Mouse (Mus musculus) frontal cortex, adult 2 months (tissue): ENCODE measurements around the gene Srgn. TPM values are rescaled to one million over a fixed set of nuclear protein-coding genes. Genes with fewer than 3 reads are reported as not detected.
"Not testable (repeated sequence)": the region's sequence is repeated elsewhere in the genome, so short reads cannot be mapped to it uniquely, and the experiment has no call there.

Experiments used
- DNase-seq, 2 experiments: peaks; one replicate each; pipeline ENCODE4 v3.0.0; 2022; ENCODE audit warnings: low spot score in 1 of 2; ENCODE audit errors: extremely low spot score in 1 of 2
- polyA plus RNA-seq: library from polyadenylated mRNA; depleted of rRNA; stranded (reverse); fragments of >200 nt; gene quantifications from 2 replicates; pipeline ENCODE4 v1.2.3, GENCODE M21; 2012

The Srgn gene
- polyA plus RNA-seq, 1 experiment, result 15.3 TPM

GRCm38 (mm10) chr10:62522346-62522950, 4.8 kb downstream of the Srgn start:
- DNase-seq, result no peak

DNA sequence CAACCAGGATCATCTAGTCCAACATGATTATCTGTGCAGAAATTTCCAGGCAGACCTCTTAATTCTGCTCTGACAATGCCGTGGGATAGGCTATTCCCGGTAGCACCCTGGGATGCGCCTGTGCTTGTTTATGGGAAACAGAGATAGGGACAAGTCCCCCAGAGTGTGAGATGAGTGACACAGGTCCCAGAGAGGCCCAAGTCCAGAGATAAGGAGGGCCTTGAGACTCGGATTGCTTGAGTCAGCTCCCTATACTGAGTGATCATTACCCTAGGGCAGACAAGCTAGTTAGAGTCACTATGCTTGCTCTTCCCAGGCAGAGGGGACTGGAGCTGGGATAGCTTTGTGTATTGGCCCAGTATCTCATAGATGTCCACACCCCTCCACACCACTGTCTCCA, 5.5 kb downstream of the Srgn start:
- DNase-seq, result no peak

DNA sequence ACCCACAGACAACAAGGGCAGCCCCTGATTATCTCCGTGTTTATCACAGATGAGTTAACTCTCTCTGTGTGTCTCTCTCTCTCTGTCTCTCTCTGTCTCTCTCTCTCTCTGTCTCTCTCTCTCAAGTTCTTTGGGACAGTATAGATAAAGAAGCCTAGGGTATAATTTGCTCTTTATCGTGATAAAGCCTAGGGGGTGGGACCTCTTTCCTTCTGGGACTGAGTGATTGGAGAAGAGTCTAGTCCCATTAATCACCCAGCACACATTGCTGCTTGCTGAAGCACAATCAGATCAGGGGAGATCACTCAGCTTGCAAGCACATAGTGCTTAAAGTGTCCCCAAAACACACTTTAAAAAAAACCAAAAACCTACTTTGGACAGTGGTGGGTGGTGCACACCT, 6.3 kb downstream of the Srgn start:
- no peak for DNase-seq

GRCm38 (mm10) chr10:62517511-62517910, 9.7 kb downstream of the Srgn start:
- DNase-seq, result no peak

- DNase-seq, result no peak
Measured at GRCm38 (mm10) chr10:62512855-62513254, 14.4 kb downstream of the Srgn start.

GRCm38 (mm10) chr10:62511528-62511927, 15.7 kb downstream of the Srgn start:
- DNase-seq, result no peak

DNA sequence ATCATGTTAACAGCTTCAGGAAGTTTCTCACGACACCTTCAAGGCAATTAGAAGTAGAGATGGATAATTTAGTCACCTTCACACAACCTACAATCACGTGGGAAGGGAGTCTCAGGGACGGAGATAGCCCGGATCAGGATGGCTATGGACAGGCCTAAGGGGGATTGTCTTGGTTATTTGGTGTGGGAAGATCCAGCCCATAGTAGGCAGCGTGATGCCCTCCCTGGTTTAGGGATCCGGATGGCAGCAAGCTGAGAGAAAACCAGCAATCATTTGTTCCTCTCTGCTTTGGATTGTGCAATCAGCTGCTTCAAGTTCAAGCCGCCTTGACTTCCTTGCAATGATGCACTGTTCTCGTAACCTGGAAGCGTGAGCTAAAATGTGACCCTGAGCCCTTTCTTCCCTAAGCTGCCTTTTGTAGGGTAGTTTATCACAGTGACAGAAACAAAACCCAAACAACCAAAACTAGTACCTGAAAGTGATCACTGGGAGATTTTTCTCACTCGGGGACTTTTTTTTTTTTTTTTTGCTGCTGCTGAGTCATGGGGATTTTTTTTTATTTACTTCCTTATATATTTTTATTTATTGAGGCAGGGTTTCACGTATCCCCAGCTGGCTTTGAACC, 18.1 kb downstream of the Srgn start:
- DNase-seq, result no peak

- DNase-seq, result no peak
Measured at GRCm38 (mm10) chr10:62508459-62508858, 18.8 kb downstream of the Srgn start.

DNA sequence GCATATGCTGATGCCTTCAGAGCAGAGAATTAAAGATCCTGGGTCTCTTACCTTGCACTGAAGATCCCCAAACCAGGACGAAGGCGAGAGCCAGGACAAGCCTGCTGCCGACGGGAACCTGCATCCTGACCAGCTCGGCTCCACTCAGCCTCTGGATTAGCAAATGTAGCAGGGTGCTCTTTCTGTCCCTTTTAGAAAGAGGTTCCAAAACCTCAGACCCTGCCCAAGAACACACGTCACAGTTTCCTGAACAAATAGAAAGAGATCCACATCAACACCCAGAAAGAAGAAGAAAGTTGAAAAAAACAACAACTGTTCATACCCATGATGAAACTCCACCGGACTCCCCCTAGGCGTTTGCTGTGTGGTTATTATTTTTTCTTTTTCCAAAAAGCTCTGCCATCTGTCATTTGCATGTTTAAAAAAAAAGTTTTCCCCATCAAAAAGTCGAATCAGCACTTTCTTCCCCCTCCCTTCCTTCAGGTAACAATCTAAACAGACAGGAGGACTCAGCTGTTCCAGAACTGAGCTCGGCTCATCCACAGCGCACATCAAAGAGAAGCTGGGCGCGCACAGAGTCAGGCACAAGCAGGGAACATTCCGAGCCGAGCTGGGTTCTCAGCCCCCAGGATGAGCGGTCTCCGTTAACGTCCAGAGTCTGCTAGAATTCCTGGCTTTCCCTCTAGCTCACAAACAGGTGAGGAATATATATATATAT, 19.5 kb downstream of the Srgn start:
- no peak for DNase-seq

GRCm38 (mm10) chr10:62507071-62507470, 20.2 kb downstream of the Srgn start:
- DNase-seq, result no peak

GRCm38 (mm10) chr10:62506019-62506556, 21.2 kb downstream of the Srgn start:
- no peak for DNase-seq

- no peak for DNase-seq
Measured at GRCm38 (mm10) chr10:62505224-62505983, 21.8 kb downstream of the Srgn start.

GRCm38 (mm10) chr10:62503836-62504628, 23.2 kb downstream of the Srgn start:
- DNase-seq, result no peak

- no peak for DNase-seq
Measured at GRCm38 (mm10) chr10:62503353-62503752, 23.9 kb downstream of the Srgn start.

DNA sequence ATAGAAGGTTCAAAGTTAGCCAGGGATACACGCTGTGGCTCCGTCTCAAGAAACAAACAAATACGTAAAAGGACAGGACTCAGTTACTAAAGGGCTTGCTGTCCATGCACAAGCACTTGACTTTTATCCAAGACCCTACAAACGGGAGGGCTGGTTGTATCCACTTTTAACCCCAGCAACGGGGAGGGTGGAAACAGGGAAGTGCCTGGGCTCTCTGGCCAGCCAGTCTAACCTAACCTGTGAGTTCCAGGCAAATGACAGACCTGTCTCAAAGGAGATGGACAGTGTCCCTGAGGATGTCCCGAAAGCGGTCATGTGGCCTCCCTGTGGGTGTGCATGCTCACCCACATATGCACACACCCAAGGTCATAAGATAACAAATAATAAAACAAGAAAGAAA, 25.3 kb downstream of the Srgn start:
- no peak for DNase-seq

DNA sequence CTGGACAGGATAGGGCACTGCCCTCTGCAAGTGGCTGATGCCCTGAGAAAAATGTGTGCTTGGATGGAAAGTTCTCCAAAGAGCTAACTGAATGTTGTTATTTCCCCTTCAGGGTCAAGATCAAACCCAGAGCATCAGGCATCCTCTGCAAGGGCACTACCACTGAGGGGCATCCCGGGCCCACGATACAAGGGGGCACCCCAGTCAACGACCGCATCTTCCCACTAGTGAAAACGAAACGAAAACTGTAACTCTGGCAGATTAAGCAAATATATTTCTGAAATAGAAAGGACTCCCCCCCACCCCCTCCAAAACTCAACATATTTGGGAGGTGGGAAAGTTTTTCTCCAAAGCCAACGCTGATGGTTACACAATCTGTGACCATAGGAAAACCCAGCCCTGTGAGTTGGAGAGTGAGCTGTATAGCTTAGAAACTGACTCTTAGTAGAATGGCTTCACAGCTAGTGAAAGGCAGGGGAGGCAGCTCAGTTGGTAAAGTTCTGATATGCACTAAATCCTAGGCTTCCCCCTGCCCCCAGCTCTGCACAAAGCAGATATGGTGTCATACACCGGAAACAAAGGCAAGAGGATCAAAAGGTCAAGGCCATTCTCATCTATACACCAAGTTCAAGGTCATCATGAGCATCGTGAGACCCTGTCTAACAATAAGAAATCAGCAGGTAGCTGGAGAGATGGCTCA, 26.2 kb downstream of the Srgn start:
- no peak for DNase-seq

DNA sequence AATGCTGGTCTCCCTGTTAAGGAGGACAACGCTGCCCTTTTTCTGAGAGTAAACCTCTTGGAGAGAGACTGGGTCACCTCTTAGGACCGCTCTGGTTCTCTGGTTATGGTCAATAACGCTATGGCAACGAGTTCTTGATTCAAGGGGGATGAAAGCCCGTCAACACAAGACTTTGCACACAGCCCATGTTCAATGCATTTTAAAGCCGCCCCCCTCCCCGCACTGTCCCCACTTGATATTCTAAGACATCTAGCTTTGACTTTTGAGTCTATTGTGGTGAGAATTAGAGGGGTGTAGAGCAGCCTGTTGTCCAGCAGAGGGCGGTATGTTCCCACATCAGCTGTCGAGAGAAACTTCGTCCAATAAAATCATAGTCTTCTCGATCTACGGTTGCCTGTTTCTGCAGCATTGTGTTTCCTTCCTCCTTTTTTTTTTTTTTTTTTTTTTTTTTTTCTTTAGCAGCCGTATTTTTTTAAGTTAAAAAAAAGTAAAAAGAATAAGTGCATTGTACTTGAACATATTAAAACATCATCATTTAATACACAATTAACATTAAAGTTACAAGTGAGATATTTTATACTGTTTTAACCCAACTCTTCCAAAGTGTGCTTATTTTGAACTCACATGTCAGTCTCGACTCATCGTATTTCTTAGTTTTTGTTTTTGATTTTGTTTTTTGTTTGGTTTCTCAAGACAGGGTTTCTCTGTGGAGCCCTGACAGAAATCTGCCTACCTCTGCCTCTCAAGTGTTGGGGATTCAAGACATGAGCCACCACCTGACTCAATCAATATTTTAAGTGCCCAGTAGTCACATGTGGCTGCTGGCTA, 26.9 kb downstream of the Srgn start:
- DNase-seq, result peak; percentile 20 to 81

- DNase-seq, result not testable (repeated sequence)
Measured at GRCm38 (mm10) chr10:62491681-62492080, 35.6 kb downstream of the Srgn start.

DNA sequence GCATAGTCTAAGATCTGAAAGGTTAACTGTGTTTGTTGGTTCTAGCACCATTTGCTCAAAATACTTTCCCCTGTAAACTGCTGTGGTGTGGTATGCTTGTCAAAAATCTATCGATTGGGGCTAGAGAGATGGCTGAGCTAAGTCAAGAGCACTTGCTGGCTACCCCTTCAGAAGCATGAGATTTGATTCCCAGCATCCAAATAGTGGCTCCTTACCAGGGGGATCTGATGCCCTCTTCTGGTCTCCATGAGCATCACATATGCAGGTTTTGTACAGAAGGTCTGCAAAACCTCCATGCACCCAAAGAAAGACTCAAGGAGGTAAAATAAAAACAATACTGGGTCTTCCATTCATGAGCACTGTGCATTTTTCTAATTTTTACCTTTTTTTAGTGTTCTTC, 39.0 kb downstream of the Srgn start:
- DNase-seq, result peak in 1 of 2 experiments; percentile 71
